Mouse (Mus musculus) embryonic facial prominence, embryonic 10.5 days (tissue): ENCODE results near the gene Rem2. TPM values are rescaled to one million over a fixed set of nuclear protein-coding genes. Genes with fewer than 3 reads are reported as not detected.

Experiments used
- DNase-seq: peaks from one replicate; pipeline ENCODE4 v3.0.0-alpha.2; 2017; ENCODE audit warnings: low spot score
- H3K27ac ChIP-seq: fragments of 300-500 bp; sonication (generic); replicated peaks from 2 replicates; pipeline ENCODE4 v1.5.1; 2016; ENCODE audit warnings: mild to moderate bottlenecking
- H3K27me3 ChIP-seq: fragments of 300-500 bp; sonication (generic); replicated peaks from 2 replicates; pipeline ENCODE4 v1.6.1; 2016; ENCODE audit warnings: low read depth, mild to moderate bottlenecking; ENCODE audit not compliant: poor library complexity, severe bottlenecking
- H3K36me3 ChIP-seq: fragments of 300-500 bp; sonication (generic); replicated peaks from 2 replicates; pipeline ENCODE4 v1.6.1; 2016; ENCODE audit warnings: mild to moderate bottlenecking, moderate library complexity
- H3K4me1 ChIP-seq: fragments of 300-500 bp; sonication (generic); 2 replicates; pipeline ENCODE4 v1.6.1; 2016
- H3K4me3 ChIP-seq: fragments of 300-500 bp; sonication (generic); 2 replicates; pipeline ENCODE4 v1.5.1; 2016; ENCODE audit warnings: mild to moderate bottlenecking, moderate library complexity
- H3K9me3 ChIP-seq: fragments of 300-500 bp; sonication (generic); 2 replicates; pipeline ENCODE4 v1.6.1; 2016; ENCODE audit warnings: mild to moderate bottlenecking
- WGBS: fragments of 180-500 bp; shearing (Covaris S2); methylation state at CpG from one replicate; pipeline ENCODE4 v1.1.7; 2016; 5-methylcytosine and 5-hydroxymethylcytosine counted together
- polyA plus RNA-seq: library from polyadenylated mRNA; unstranded; fragments of >200 nt; fragmentation: Nextera tagmentation; extraction: Ambion mirVana; gene quantifications from 2 replicates; pipeline ENCODE4 v1.2.1, GENCODE M21; 2016

Gene Rem2
- polyA plus RNA-seq, 1 experiment from 2014 or later = 9.1 TPM

DNA sequence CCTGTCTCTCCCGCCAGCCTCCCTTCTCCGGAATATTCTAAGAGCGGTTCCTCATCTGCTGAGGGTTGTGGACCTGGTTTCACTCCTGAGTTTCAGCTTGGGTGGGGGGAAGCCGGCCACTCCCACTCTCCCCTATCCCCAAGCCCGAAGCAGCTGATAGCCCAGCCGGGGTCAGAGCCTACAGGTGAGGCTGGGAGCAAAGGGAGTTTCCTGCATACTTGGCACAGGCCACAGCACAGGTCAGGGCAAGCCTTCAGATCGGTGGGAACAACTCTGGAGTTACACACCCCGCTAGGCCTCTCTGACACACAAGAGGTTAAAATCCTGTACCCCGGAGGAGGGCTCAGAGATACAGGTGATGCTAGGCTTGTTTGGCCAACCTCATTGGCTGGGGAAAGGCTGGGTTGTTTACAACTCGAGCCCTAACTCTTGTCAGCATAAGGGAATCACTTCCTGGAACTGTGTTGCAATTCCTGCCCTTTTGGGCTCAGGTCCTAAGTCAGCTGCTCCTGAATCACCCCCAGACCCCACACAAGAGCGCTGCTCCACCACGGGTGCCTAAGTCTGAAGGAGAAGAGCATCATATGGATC lies 41.9 kb upstream of the Rem2 start:
- WGBS = 68% methylated on average over 12 of the region's 12 CpGs
- Histone ChIP-seq H3K9me3 (no peaks in the 10 kb centered on the region), H3K27ac (peak overlapping the region; percentile 98; the same call in 1 of the 2 replicates), H3K27me3 (peaks cover 29% of the 10 kb centered on the region), H3K4me1 (peaks cover 59% of the 10 kb centered on the region), H3K4me3 (peak overlapping the region; percentile 88), H3K36me3 (peaks cover 49% of the 10 kb centered on the region)
- no peak for DNase-seq

- Histone ChIP-seq H3K36me3 (peaks cover 53% of the 10 kb centered on the region), H3K27ac (no peak overlapping the region), H3K4me1 (peaks cover 58% of the 10 kb centered on the region)
Observed at GRCm38 (mm10) chr14:54435194-54435918, 40.5 kb upstream of the Rem2 start.

GRCm38 (mm10) chr14:54439155-54439554 lies 36.7 kb upstream of the Rem2 start:
- no peaks in the 10 kb centered on the region for H3K27me3 ChIP-seq
- DNase-seq = no peak
- no peaks in the 10 kb centered on the region for H3K9me3 ChIP-seq
- no peak overlapping the region for H3K27ac ChIP-seq
- H3K36me3 ChIP-seq = peaks cover 68% of the 10 kb centered on the region
- H3K4me1 ChIP-seq = peaks cover 54% of the 10 kb centered on the region
- no peak overlapping the region for H3K4me3 ChIP-seq
- WGBS = 87% methylated on average over 12 of the region's 12 CpGs

More at GRCm38 (mm10) chr14:54435194-54435918, 40.5 kb upstream of the Rem2 start:
- Histone ChIP-seq H3K4me3 (no peak overlapping the region), H3K9me3 (no peaks in the 10 kb centered on the region), H3K27me3 (peaks cover 25% of the 10 kb centered on the region)
- 87% methylated on average over 11 of the region's 11 CpGs for WGBS
- DNase-seq = no peak

DNA sequence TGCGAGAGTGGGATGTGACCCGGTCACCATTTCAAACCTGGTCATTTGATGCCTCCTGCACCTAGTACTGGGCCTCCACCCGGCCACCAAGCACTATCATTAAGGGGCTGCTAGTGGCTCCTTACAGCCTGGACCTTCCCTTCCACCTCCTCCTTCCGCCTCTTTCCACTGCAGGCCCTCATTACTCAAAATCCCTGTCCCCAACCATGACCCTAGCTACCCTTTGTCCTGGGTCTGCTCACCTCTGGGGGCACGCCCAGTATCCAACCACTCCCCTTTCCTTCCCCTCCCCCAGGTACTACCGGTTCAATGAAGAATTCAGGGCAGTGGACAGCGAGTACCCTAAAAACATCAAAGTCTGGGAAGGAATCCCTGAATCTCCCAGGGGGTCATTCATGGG lies 36.3 kb upstream of the Rem2 start:
- 69% methylated on average over 7 of the region's 7 CpGs for WGBS
- Histone ChIP-seq H3K4me1 (peaks cover 52% of the 10 kb centered on the region), H3K27me3 (0 out of 2 replicates have a peak, but pooled peaks cover 3% of the 10 kb centered on the region), H3K27ac (no peak overlapping the region; the same call in 1 of the 2 replicates), H3K36me3 (peaks cover 68% of the 10 kb centered on the region), H3K9me3 (no peaks in the 10 kb centered on the region), H3K4me3 (no peak overlapping the region)
- DNase-seq = no peak

GRCm38 (mm10) chr14:54440538-54440937 lies 35.4 kb upstream of the Rem2 start:
- peaks cover 63% of the 10 kb centered on the region for H3K36me3 ChIP-seq
- 92% methylated on average over 14 of the region's 14 CpGs for WGBS

DNA sequence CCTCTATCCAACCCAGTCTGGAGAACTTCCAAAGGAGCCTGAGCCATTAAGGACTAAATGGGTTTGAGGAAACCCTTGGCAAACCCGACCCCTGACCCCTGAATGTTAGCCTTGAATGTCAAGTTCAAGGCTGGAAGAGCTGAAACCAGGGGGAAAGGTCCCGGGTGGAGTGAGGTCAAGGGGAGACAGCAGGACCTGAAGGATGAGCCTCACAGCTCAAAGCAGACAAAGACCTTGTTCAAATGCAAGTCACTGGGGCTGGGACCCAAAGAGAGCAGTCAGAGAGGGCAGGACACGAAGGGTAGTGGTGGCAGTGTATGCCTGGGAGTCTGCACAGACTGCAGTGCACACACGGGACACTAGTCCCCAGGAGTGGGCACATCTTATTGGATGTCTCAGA lies 34.5 kb upstream of the Rem2 start:
- 74% methylated on average over 4 of the region's 4 CpGs for WGBS
- Histone ChIP-seq H3K27ac (0 out of 2 replicates have a peak overlapping the region, but pooled peaks have one; percentile 19), H3K36me3 (peaks cover 55% of the 10 kb centered on the region)

More at GRCm38 (mm10) chr14:54440538-54440937, 35.4 kb upstream of the Rem2 start:
- H3K27me3 ChIP-seq = peaks cover 9% of the 10 kb centered on the region; the same call in 1 of the 2 replicates
- H3K9me3 ChIP-seq = no peaks in the 10 kb centered on the region
- DNase-seq = no peak
- no peak overlapping the region for H3K27ac ChIP-seq
- H3K4me1 ChIP-seq = peaks cover 47% of the 10 kb centered on the region
- no peak overlapping the region for H3K4me3 ChIP-seq

GRCm38 (mm10) chr14:54442548-54442947 lies 33.4 kb upstream of the Rem2 start:
- DNase-seq = no peak
- Histone ChIP-seq H3K4me1 (peaks cover 47% of the 10 kb centered on the region), H3K9me3 (no peaks in the 10 kb centered on the region), H3K4me3 (no peak overlapping the region; the same call in 1 of the 2 replicates), H3K27ac (0 out of 2 replicates have a peak overlapping the region, but pooled peaks have one; percentile 82), H3K36me3 (peaks cover 43% of the 10 kb centered on the region), H3K27me3 (peaks cover 16% of the 10 kb centered on the region; the same call in 1 of the 2 replicates)
- 88% methylated on average over 3 of the region's 3 CpGs for whole genome bisulfite sequencing

More for the DNA sequence above, 34.5 kb upstream of the Rem2 start:
- Histone ChIP-seq H3K4me1 (peaks cover 47% of the 10 kb centered on the region), H3K9me3 (no peaks in the 10 kb centered on the region), H3K27me3 (peaks cover 16% of the 10 kb centered on the region; the same call in 1 of the 2 replicates), H3K4me3 (no peak overlapping the region)
- no peak for DNase-seq

GRCm38 (mm10) chr14:54443196-54443595 lies 32.7 kb upstream of the Rem2 start:
- Histone ChIP-seq H3K27ac (peak overlapping the region; percentile 82), H3K4me3 (peak overlapping the region; percentile 30), H3K9me3 (no peaks in the 10 kb centered on the region), H3K36me3 (peaks cover 36% of the 10 kb centered on the region), H3K4me1 (peaks cover 47% of the 10 kb centered on the region), H3K27me3 (peaks cover 16% of the 10 kb centered on the region; the same call in 1 of the 2 replicates)
- peak; percentile 74 for DNase-seq
- 14% methylated on average over 3 of the region's 3 CpGs for WGBS

DNA sequence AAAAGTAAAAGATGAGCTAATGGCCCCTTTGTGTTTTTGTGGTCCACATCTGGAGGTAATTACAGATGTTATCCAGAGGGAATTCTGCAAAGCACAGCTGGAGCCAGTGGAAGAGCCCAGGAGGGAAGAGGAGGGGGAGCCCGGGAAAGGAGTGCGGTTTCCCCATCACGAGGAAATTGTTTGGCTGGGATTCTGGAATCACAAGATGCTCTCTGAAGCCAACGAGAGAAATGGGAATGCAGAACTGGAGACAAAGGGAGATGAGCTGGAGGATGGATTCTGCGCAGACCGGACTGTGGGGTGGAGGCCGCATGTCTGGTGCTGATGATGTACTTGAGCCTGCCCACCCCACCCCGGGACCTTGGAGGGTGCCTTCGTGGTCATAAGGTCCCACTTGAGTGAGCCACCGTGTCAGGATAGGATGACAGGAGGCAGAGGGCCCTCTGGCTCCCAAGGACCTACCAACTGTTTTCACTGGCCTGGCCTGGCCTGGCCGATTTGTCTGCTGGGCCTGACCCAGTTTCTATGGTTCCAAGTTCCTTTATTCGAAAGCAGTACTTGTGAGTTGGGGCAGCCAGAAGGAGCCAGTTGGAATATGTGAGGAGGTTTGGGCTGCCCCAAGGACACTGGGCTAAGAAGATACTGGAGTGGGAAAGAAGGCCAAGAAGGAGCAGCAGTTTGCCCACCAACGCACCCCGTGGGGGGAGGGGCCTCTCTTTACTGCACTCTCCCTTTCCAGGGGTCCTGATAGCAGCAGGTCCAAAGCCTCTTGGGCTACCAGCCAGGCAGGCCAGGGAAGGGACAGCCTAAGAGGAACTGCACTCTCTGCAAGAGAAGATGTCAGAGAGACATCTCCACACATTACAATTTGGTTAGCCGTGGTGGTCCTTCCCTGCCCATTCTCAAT lies 31.9 kb upstream of the Rem2 start:
- Histone ChIP-seq H3K27ac (peak overlapping the region; percentile 82), H3K4me3 (peak overlapping the region; percentile 30; the same call in 1 of the 2 replicates), H3K9me3 (no peaks in the 10 kb centered on the region), H3K27me3 (peaks cover 16% of the 10 kb centered on the region; the same call in 1 of the 2 replicates), H3K4me1 (peaks cover 50% of the 10 kb centered on the region), H3K36me3 (peaks cover 29% of the 10 kb centered on the region)
- peak; percentile 42 for DNase-seq
- 54% methylated on average over 15 of the region's 15 CpGs for WGBS

DNA sequence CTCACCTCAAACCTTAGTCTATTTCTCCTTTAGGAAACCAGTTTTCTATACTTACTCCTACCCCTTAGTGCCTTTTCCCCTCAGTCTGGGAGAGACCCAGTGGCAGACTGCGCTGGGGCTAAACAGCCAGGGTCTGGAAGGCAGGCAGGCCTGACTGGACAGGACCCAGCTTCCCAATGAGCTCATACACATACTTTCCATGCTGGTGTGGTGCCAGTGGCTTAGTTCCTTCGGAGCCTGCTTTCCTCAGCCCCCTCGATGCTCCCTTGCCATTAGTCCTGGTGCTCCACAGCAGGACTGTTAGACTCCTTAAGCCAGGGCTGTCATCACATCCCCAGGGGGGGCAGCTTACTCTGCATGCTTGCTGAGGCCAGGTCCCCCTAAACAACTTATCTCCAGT lies 30.4 kb upstream of the Rem2 start:
- WGBS = 60% methylated on average over 3 of the region's 3 CpGs
- Histone ChIP-seq H3K9me3 (no peaks in the 10 kb centered on the region), H3K4me1 (peaks cover 42% of the 10 kb centered on the region), H3K27ac (no peak overlapping the region), H3K4me3 (no peak overlapping the region), H3K27me3 (peaks cover 16% of the 10 kb centered on the region; the same call in 1 of the 2 replicates), H3K36me3 (peaks cover 14% of the 10 kb centered on the region)
- no peak for DNase-seq

GRCm38 (mm10) chr14:54453566-54453965 lies 22.3 kb upstream of the Rem2 start:
- DNase-seq = no peak
- no peaks in the 10 kb centered on the region for H3K9me3 ChIP-seq
- no peak overlapping the region for H3K27ac ChIP-seq
- peaks cover 8% of the 10 kb centered on the region for H3K4me1 ChIP-seq
- H3K27me3 ChIP-seq = no peaks in the 10 kb centered on the region; the same call in 1 of the 2 replicates
- H3K36me3 ChIP-seq = no peaks in the 10 kb centered on the region
- WGBS = 88% methylated on average over 9 of the region's 9 CpGs
- H3K4me3 ChIP-seq = no peak overlapping the region
